Mouse (Mus musculus) heart, embryonic 13.5 days (tissue): ENCODE results near the gene Gtf3c2. TPM values are rescaled to one million over a fixed set of nuclear protein-coding genes. Genes with fewer than 3 reads are reported as not detected.

ENCODE experiments used
- ATAC-seq: fragments of 200-750 bp; cut with Nextera tagmentation; 2 replicates; pipeline ENCODE4 v1.8.0; 2017; ENCODE audit warnings: moderate TSS enrichment; ENCODE audit not compliant: insufficient number of reproducible peaks, low FRiP score, low TSS enrichment; ENCODE audit errors: extremely low read depth
- H3K27ac ChIP-seq: fragments of 300-500 bp; sonication (generic); replicated peaks from 2 replicates; pipeline ENCODE4 v1.5.1; 2015; ENCODE audit warnings: moderate library complexity, mild to moderate bottlenecking, inconsistent platforms
- H3K27me3 ChIP-seq: fragments of 300-500 bp; sonication (generic); replicated peaks from 2 replicates; pipeline ENCODE4 v1.6.1; 2015; ENCODE audit warnings: mild to moderate bottlenecking, inconsistent platforms
- H3K36me3 ChIP-seq: fragments of 300-500 bp; sonication (generic); 2 replicates; pipeline ENCODE4 v1.6.1; 2015; ENCODE audit warnings: mild to moderate bottlenecking, inconsistent platforms
- H3K4me1 ChIP-seq: fragments of 300-500 bp; sonication (generic); 2 replicates; pipeline ENCODE4 v1.6.1; 2015; ENCODE audit warnings: inconsistent platforms
- H3K4me2 ChIP-seq: fragments of 300-500 bp; sonication (generic); 2 replicates; pipeline ENCODE4 v1.6.1; 2015; ENCODE audit warnings: inconsistent platforms, mild to moderate bottlenecking, moderate library complexity
- H3K4me3 ChIP-seq: fragments of 300-500 bp; sonication (generic); 2 replicates; pipeline ENCODE4 v1.5.1; 2015; ENCODE audit warnings: moderate library complexity, mild to moderate bottlenecking, inconsistent platforms
- H3K9ac ChIP-seq: fragments of 300-500 bp; sonication (generic); 2 replicates; pipeline ENCODE4 v1.6.1; 2015; ENCODE audit warnings: inconsistent platforms, mild to moderate bottlenecking, moderate library complexity
- H3K9me3 ChIP-seq: fragments of 300-500 bp; sonication (generic); 2 replicates; pipeline ENCODE4 v1.6.1; 2016; ENCODE audit warnings: inconsistent platforms
- WGBS: fragments of 180-500 bp; shearing (Covaris S2); methylation state at CpG from one replicate; pipeline ENCODE4 v1.1.7; 2015; ENCODE audit warnings: mixed read lengths; 5-methylcytosine and 5-hydroxymethylcytosine counted together
- polyA plus RNA-seq: library from polyadenylated mRNA; unstranded; fragments of >200 nt; fragmentation: Nextera tagmentation; extraction: Ambion mirVana; gene quantifications from 2 replicates; pipeline ENCODE4 v1.2.1, GENCODE M21; 2015

Gtf3c2 gene
- polyA plus RNA-seq, 1 experiment from 2014 or later = 45.3 TPM

DNA sequence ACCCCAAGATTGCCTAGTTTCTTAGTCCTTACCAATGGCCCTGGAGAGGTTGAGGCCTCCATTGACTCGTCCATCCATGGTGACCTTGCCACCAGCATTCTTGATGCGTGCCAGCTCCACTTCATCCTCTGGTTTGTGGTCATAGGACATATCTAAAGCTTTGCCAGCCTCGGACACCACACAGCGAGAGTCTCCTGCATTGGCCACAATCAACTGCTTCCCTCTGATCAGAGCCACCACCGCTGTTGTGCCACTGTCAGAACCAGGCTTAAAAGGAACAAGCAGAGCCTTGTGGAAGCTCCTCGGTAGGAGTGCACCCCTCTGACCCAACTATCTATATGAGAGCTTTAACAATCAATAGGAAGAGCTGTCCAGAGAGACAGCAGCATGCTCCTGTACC, 24.5 kb upstream of the Gtf3c2 start:
- ATAC-seq = no peak
- Histone ChIP-seq H3K4me1 (peaks cover 24% of the 10 kb centered on the region), H3K9me3 (peaks cover 4% of the 10 kb centered on the region), H3K4me3 (no peak overlapping the region), H3K9ac (no peak overlapping the region), H3K36me3 (peaks cover 73% of the 10 kb centered on the region), H3K27ac (no peak overlapping the region), H3K27me3 (no peaks in the 10 kb centered on the region), H3K4me2 (no peak overlapping the region)
- WGBS = 87% methylated on average over 6 of the region's 6 CpGs

DNA sequence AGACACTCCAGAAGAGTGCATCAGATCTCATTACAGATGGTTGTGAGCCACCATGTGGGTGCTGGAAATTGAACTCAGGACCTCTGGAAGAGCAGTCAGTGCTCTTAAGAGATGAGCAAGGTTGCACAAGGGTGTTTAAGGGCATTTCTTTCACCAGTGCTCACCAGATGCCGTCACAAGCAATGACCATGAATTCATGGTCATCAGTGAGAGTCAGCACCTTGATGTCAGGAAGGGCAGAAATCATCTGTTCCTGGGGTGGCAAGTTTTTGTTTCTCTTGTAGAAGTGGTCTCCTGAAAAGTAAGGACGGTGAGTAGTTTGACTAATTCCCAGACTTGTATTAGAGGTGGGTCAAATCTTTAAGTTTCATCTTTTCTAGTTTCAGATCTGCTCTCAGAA, 23.9 kb upstream of the Gtf3c2 start:
- ATAC-seq = no peak
- Histone ChIP-seq H3K4me2 (no peak overlapping the region), H3K4me1 (peaks cover 24% of the 10 kb centered on the region), H3K27me3 (no peaks in the 10 kb centered on the region), H3K27ac (no peak overlapping the region), H3K9ac (no peak overlapping the region), H3K4me3 (no peak overlapping the region), H3K9me3 (peaks cover 4% of the 10 kb centered on the region), H3K36me3 (peaks cover 78% of the 10 kb centered on the region)
- WGBS = 85% methylated on average over 2 of the region's 2 CpGs

DNA sequence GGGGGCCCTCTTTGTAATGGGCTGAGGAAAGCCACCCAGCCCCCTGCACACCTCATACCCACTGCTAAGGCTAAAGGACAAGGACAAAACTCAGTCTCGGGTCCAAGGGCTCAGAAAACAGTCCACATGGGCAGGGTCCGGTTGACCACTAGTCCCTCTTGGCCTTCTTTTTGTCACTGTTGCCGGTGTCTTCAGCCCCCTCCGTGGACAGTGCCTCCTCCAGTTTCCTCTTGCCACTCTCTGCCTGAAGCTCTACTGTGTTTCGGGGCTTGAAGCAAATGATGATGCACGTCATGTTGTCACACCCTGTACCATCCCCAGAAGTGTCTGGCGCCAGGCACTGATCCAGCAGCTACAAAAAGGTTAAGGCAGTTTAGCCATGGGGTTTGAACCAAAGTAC, 23.0 kb upstream of the Gtf3c2 start:
- Histone ChIP-seq H3K36me3 (peaks cover 82% of the 10 kb centered on the region), H3K4me3 (peak overlapping the region; percentile 77), H3K4me2 (peak overlapping the region; percentile 94), H3K4me1 (peaks cover 24% of the 10 kb centered on the region), H3K27me3 (no peaks in the 10 kb centered on the region), H3K9me3 (peaks cover 4% of the 10 kb centered on the region), H3K9ac (peak overlapping the region; percentile 84; the same call in 1 of the 2 replicates), H3K27ac (peak overlapping the region; percentile 83)
- ATAC-seq = no peak
- 81% methylated on average over 7 of the region's 7 CpGs for WGBS

DNA sequence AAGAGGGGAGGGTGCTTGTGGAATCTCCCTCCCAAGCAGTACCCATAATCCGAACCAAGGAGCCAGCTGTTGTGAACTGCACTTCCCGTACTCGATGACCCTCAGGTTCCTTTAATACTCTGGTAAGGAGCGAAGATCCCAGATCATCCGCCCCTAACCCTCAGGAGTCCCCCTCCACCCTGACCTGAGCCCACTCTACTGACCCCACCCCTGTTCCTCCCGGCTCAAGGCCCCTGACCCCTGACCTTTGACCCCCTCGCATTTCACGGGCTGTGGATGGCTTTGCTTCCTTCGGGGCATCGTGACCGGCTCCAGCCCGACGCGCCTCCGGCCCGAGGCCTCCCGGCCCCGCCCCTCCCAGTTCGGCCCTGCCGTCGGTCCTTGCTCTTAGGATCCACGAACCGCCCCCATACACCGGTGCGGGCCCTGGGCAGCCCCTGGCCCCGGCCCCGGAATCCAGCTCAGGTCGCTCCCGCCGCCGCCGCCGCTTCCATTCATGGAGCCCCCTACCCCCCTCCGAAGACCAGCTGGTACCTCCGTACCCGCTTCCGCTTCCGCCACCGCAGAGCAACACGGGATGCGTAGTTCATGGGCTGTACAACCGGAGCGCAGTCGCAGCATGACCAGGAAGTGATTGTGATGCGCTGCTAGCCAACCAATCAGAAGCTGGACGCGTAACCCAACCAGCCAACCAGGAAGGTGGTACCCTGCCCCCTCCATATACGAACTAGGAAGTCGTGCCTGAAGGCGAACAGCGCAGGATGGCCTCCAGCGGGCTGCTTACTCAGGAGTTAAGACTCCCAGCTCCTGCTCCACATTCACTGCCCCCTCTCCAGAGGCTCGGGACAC, 22.0 kb upstream of the Gtf3c2 start, which contains the start of gene Zfp513:
TSS of gene Zfp513 (minus strand) at position 562 of the 849 bp plus-strand sequence.
- Histone ChIP-seq H3K36me3 (peaks cover 82% of the 10 kb centered on the region), H3K9me3 (peaks cover 4% of the 10 kb centered on the region), H3K27me3 (no peaks in the 10 kb centered on the region), H3K27ac (peak within 1 kb of the TSS; percentile 83), H3K4me2 (peak within 1 kb of the TSS; percentile 94), H3K4me1 (peaks cover 24% of the 10 kb centered on the region), H3K4me3 (peak within 1 kb of the TSS; percentile 77), H3K9ac (peak within 1 kb of the TSS; percentile 90)
- WGBS = under 1% methylated on average over 53 of the region's 53 CpGs
- ATAC-seq = peak; percentile 91

DNA sequence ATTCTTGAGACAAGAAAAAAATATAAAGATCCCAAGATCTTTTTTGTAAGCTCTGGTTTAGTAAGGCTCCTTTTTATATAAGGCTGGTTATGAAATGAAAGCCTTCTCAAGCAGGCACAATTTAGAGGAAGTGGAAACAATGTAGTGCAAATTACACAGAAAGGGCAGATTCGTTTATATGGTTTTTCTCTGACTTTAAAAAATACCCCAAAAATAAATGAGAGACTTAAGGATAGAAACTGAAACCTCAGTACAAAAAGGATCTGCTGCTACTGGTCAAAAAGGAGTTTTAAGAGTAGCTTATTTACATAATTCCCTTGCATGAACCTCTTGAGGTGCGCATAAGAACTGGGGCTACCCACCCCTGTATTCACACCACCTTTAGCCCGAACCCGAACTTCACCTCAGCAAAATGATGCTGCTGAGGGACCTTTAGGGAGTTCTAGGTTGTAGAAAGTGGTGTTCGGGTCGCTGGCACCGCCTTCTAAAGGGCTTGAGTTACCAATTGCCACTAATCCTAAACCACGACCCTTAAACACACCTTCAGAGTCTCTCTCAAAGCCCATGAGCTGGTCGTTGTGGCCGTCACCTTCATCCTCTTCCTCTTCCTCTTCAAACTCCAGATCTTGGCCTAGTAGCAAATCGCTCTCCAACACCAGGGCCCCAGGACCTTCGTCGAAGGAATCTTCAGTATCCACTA, 21.2 kb upstream of the Gtf3c2 start:
- Histone ChIP-seq H3K36me3 (peaks cover 84% of the 10 kb centered on the region), H3K27me3 (no peaks in the 10 kb centered on the region), H3K4me2 (peak overlapping the region; percentile 94), H3K9me3 (peaks cover 4% of the 10 kb centered on the region), H3K4me1 (peaks cover 24% of the 10 kb centered on the region), H3K9ac (peak overlapping the region; percentile 90), H3K4me3 (peak overlapping the region; percentile 77), H3K27ac (peak overlapping the region; percentile 79)
- ATAC-seq = no peak
- WGBS = 14% methylated on average over 13 of the region's 13 CpGs

DNA sequence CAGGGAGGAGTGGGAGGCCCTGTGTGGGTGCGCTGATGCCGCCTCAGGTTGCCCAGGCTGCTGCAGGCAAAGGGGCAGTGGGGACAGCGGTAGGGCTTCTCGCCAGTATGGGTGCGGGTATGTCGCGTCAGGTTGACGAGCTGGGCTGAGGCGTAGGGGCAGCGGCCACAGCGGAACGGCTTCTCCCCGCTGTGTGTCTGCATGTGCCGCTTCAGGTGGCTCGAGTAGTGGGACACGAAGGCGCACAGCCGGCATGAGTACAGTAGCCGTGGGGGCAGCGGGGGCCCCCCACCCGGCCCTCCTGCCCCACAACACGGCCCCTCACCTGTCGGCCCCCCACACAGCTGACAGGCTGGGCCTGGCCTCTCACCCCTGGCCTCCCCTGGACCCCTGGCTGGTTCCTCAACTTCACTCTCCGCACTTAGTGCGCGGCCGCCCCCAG, 20.4 kb upstream of the Gtf3c2 start:
- Histone ChIP-seq H3K27ac (no peak overlapping the region), H3K36me3 (peaks cover 84% of the 10 kb centered on the region), H3K9me3 (peaks cover 4% of the 10 kb centered on the region), H3K27me3 (no peaks in the 10 kb centered on the region), H3K4me2 (peak overlapping the region; percentile 94), H3K4me1 (peaks cover 24% of the 10 kb centered on the region), H3K9ac (peak overlapping the region; percentile 90), H3K4me3 (peak overlapping the region; percentile 77; the same call in 1 of the 2 replicates)
- no peak for ATAC-seq
- WGBS = 88% methylated on average over 27 of the region's 27 CpGs

DNA sequence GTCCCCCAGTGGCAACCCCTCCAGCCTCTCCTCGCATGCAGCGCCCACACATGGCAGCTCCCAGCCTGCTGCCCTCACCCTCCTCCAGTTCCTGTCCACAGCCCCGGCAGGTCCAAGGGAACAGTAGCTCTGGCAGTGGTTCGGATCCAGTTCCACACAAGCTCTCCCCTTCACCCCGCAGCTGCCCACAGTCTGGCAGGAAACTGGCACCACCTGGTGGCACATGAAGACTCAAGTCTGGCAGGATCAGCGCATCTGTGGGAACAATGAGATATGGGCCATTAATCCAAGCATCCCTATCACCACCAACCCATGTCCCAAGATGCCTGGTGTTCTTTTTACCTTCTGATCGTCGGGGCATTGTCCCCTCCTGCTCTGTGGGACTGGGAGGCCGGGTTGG, 19.9 kb upstream of the Gtf3c2 start:
- 85% methylated on average over 9 of the region's 9 CpGs for WGBS
- H3K9ac ChIP-seq = no peak overlapping the region
- ATAC-seq = no peak
- no peaks in the 10 kb centered on the region for H3K27me3 ChIP-seq
- H3K4me3 ChIP-seq = 0 out of 2 replicates have a peak overlapping the region, but pooled peaks have one; percentile 77
- peaks cover 84% of the 10 kb centered on the region for H3K36me3 ChIP-seq
- peaks cover 24% of the 10 kb centered on the region for H3K4me1 ChIP-seq
- H3K9me3 ChIP-seq = peaks cover 4% of the 10 kb centered on the region
- no peak overlapping the region for H3K4me2 ChIP-seq
- H3K27ac ChIP-seq = no peak overlapping the region

DNA sequence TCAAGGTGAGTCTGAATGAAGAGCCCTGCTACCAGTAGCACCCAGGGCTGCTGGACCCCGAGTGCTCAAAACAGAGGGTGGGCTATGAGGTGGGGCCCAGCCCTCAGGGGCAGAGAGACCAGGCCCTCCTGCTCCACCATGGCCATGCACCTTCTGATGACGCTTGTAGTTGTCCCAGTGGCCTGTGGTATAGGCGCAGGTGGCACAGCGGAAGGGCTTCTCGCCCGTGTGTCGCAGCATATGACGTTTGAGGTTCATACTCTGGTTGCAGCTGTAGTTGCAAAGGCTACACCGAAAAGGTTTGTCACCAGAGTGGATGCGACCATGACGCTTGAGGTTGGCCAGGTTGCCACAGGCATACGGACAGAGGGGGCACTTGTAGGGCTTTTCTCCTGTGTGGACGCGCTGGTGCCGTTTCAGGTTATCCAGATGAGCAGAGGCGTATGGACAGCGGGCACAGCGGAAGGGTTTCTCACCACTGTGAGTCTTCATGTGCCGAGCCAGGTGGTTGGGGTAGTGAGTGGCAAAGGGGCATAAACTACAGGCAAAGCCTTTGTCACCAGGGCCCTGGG, 19.5 kb upstream of the Gtf3c2 start:
- Histone ChIP-seq H3K9ac (no peak overlapping the region), H3K4me2 (no peak overlapping the region), H3K27ac (no peak overlapping the region), H3K36me3 (peaks cover 84% of the 10 kb centered on the region), H3K9me3 (peaks cover 4% of the 10 kb centered on the region), H3K27me3 (no peaks in the 10 kb centered on the region), H3K4me1 (peaks cover 28% of the 10 kb centered on the region), H3K4me3 (no peak overlapping the region)
- ATAC-seq = no peak
- 88% methylated on average over 19 of the region's 19 CpGs for WGBS

DNA sequence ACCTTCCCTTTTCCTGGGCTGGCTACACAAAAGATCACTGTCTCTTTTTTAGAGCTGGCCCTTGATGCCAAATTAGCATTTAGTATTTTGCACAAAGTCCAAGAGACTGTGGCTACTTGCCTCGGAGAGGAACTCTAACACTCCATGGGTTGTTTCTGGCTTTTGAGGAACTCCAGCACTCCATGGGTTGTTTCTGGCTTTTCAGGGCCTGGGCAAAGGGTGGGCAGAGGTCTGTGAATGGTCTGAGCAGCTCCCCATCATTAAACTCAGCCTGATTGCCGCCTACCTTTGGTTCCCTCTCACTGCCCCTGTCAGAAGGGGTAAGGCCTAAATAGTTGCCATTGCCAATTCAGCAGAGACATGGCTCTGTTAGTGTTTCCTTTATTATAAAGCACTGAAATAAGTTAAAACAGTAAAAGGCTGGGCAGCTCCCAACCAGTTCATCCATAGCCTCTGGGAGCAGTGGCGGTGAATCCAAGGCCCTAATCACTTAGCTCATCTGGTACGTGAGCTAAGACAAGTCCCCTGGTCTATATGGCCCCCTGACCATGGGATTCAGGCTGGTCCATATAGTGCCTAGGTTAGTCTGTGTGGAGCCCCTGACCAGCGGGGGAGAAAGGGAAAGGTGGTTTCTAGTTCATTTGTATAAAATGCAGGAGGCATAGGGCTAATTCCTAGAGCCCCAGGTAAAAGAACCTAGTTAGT, 18.8 kb upstream of the Gtf3c2 start:
- 79% methylated on average over 5 of the region's 5 CpGs for WGBS
- peaks cover 79% of the 10 kb centered on the region for H3K36me3 ChIP-seq
- no peaks in the 10 kb centered on the region for H3K27me3 ChIP-seq
- H3K9ac ChIP-seq = no peak overlapping the region
- no peak overlapping the region for H3K27ac ChIP-seq
- no peak overlapping the region for H3K4me3 ChIP-seq
- H3K9me3 ChIP-seq = peaks cover 4% of the 10 kb centered on the region
- no peak overlapping the region for H3K4me2 ChIP-seq
- ATAC-seq = no peak
- peaks cover 34% of the 10 kb centered on the region for H3K4me1 ChIP-seq

DNA sequence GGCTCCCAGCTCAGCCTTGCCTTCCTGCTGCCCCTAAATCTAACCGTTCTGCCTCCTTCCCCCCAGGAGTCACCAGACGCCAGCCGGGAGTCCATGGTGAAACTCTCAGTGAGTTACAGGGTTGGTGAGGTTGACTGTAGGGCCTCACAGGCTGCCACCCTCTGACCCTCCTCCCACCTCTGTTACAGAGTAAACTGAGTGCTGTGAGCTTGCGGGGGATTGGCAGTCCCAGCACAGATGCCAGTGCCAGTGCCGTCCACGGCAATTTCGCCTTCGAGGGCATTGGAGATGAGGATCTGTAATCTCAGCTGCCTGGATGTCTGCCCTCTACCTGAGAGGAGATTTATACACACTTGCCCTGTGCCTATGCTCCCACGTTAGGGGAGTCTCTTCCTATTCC, 18.2 kb upstream of the Gtf3c2 start:
- no peak overlapping the region for H3K4me3 ChIP-seq
- 0 out of 2 replicates have a peak overlapping the region, but pooled peaks have one; percentile 15 for H3K27ac ChIP-seq
- H3K4me1 ChIP-seq = peaks cover 34% of the 10 kb centered on the region
- 76% methylated on average over 9 of the region's 9 CpGs for WGBS
- H3K9me3 ChIP-seq = peaks cover 4% of the 10 kb centered on the region
- no peak overlapping the region for H3K9ac ChIP-seq
- H3K27me3 ChIP-seq = no peaks in the 10 kb centered on the region
- no peak overlapping the region for H3K4me2 ChIP-seq
- no peak for ATAC-seq
- peaks cover 73% of the 10 kb centered on the region for H3K36me3 ChIP-seq

DNA sequence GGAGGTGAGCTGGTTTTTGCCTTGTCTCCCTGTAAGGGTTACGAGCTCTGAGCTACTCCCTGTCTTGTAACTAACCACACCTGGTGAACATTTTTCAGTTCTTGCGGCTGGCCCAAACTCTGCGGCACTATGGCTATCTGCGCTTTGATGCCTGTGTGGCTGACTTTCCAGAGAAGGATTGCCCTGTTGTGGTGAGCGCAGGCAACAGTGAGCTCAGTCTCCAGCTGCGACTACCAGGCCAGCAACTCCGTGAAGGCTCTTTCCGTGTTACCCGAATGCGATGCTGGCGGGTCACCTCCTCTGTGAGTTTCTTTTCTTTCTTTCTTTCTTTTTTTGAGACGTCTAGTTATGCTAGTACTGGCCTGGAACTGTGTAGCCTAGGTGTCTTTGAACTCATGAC, 17.1 kb upstream of the Gtf3c2 start:
- Histone ChIP-seq H3K36me3 (peaks cover 64% of the 10 kb centered on the region), H3K9ac (no peak overlapping the region), H3K27ac (no peak overlapping the region), H3K9me3 (peaks cover 4% of the 10 kb centered on the region), H3K4me3 (no peak overlapping the region), H3K27me3 (no peaks in the 10 kb centered on the region), H3K4me1 (peaks cover 29% of the 10 kb centered on the region), H3K4me2 (no peak overlapping the region)
- no peak for ATAC-seq
- 92% methylated on average over 12 of the region's 12 CpGs for WGBS
